In the genomic region with DNA sequence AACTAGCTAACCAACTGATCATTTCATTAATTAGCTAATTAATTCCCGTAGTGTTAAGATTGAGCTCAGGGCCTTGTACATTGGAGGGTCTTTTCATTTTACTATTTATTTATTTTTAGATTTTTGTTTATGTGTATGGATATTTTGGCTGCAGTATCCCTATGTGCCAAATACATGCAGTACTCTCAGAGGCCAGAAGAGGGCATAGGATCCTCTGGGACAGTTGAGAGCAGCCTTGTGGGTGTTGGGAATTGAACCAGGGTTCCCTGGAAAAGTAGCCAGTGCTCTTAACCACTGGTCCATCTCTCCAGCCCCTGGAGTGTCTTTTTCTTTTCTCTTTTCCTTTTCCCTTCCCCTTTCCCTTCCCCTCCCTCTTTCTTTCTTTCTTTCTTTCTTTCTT, we compare ENCODE assay signal across 9 mouse cellular contexts. TPM values are rescaled to one million over a fixed set of nuclear protein-coding genes. Genes with fewer than 3 reads are reported as not detected.
DNase-seq lines count a peak whose midpoint lies in the region; ATAC-seq and TF ChIP-seq lines count a peak whose summit lies in the region.
"Had no signal": no experiment of that assay in that cellular context is flagged by ENCODE, and none has a peak within 500 bp of the region (broad histone marks: within the 10 kb centered on the region; RNA-seq: fewer than 3 reads in every experiment).

No protein-coding gene starts in this region.

- 0 out of 2 replicates have a peak, but pooled peaks cover 6% of the 10 kb centered on the region for H3K4me1 ChIP-seq in hindbrain, postnatal 0 days (ENCODE audit: insufficient read depth, low read length)
- peaks cover 12% of the 10 kb centered on the region; the same call in 1 of the 2 replicates for H3K4me1 ChIP-seq in hindbrain, embryonic 10.5 days (replicated peaks)
- H3K4me1 ChIP-seq in cortical plate, adult 2 months (ENCODE audit: control insufficient read depth, insufficient read depth, low read length) = no peaks in the 10 kb centered on the region

- no peak for TF ChIP-seq POLR2A in cortical plate, adult 2 months (IDR thresholded peaks at IDR 0.05; ENCODE audit: extremely low read depth, insufficient read depth, low read length)

- no peak for ATAC-seq in hindbrain, postnatal 0 days

- intact Hi-C loops in left cerebral cortex, postnatal 36 days (cut with DNase I) = no loop called here

- no peaks in the 10 kb centered on the region for H3K36me3 ChIP-seq in hindbrain, postnatal 0 days (ENCODE audit: insufficient read depth, low read length)
- no peaks in the 10 kb centered on the region for H3K36me3 ChIP-seq in hindbrain, embryonic 10.5 days

- H3K27ac ChIP-seq in hindbrain, postnatal 0 days = no peak overlapping the region
- H3K27ac ChIP-seq in hindbrain, embryonic 10.5 days = no peak overlapping the region
- no peak overlapping the region for H3K27ac ChIP-seq in cortical plate, adult 2 months (ENCODE audit: insufficient read depth, low read length)

- H3K9ac ChIP-seq in hindbrain, postnatal 0 days (replicated peaks; ENCODE audit: low read length) = no peak overlapping the region

- peak; percentile 46 for TF ChIP-seq CTCF in hindbrain, postnatal 0 days (IDR thresholded peaks at IDR 0.05; ENCODE audit: low read depth)
- TF ChIP-seq CTCF in cortical plate, adult 2 months (IDR thresholded peaks at IDR 0.05; ENCODE audit: extremely low read depth, insufficient read depth, low read length) = peak; percentile 23; the same call in 1 of the 2 replicates

- no peaks in the 10 kb centered on the region for H3K9me3 ChIP-seq in hindbrain, postnatal 0 days (ENCODE audit: low read length)
- H3K9me3 ChIP-seq in hindbrain, embryonic 10.5 days = no peaks in the 10 kb centered on the region

- H3K27me3 ChIP-seq in hindbrain, postnatal 0 days (ENCODE audit: insufficient read depth, low read length) = no peaks in the 10 kb centered on the region
- peaks cover 3% of the 10 kb centered on the region; the same call in 1 of the 2 replicates for H3K27me3 ChIP-seq in hindbrain, embryonic 10.5 days (ENCODE audit: insufficient read depth, poor library complexity, severe bottlenecking)

- no peak overlapping the region for H3K4me2 ChIP-seq in hindbrain, postnatal 0 days (ENCODE audit: low read depth, low read length)

- no peak overlapping the region for H3K4me3 ChIP-seq in hindbrain, postnatal 0 days (ENCODE audit: low read length)
- H3K4me3 ChIP-seq in hindbrain, embryonic 10.5 days = no peak overlapping the region
- no peak overlapping the region for H3K4me3 ChIP-seq in cortical plate, adult 2 months (ENCODE audit: insufficient read depth, low read length)

- no peak for DNase-seq in hindbrain, postnatal 0 days (ENCODE audit: low spot score)
- no peak for DNase-seq in hindbrain, embryonic 10.5 days (ENCODE audit: low spot score)
- DNase-seq in ES-CJ7 (ENCODE audit: low read depth, low spot score) = peak; percentile 62
- DNase-seq in lung, postnatal 10 days = peak; percentile 41
- DNase-seq in ovary, postnatal 14 days (ENCODE audit: low spot score) = no peak
- no peak for DNase-seq in left cerebral cortex, postnatal 36 days (ENCODE audit: low spot score in 2 of 2)
- DNase-seq in left cerebral cortex, adult 18-20 months (ENCODE audit: low spot score in 2 of 2) = no peak

- WGBS in hindbrain, postnatal 0 days = 67% methylated on average over 1 of the region's 1 CpGs
- 53% methylated on average over 1 of the region's 1 CpGs for WGBS in hindbrain, embryonic 10.5 days

RNA-seq across cellular contexts. Expression of gene Mpo, which starts 12.1 kb away (rescaled TPM):
- total RNA-seq in hindbrain, postnatal 0 days (2014; rRNA removed) = 0.37 TPM in 1 of 2 replicates, not detected in the other
- polyA plus RNA-seq in hindbrain, postnatal 0 days (2015; fragmentation: Nextera tagmentation; extraction: Ambion mirVana) = 0.10 and 0.55 TPM in 2 replicates
- polyA plus RNA-seq in hindbrain, embryonic 10.5 days (2016; fragmentation: Nextera tagmentation; extraction: Ambion mirVana) = 2.8 and 5.0 TPM in 2 replicates
- polyA plus RNA-seq in cortical plate, adult 2 months (2012; rRNA removed) = 0.06 TPM in 1 of 2 replicates, not detected in the other
- total RNA-seq in left cerebral cortex, postnatal 36 days (2021) = not detected
- under 1 TPM in 1 of 2 experiments, not detected in 1; 0.26 TPM for total RNA-seq in left cerebral cortex, adult 18-20 months (2021)

RNA-seq across cellular contexts. Expression of gene Lpo, which starts 22.6 kb away (rescaled TPM):
- 3.4 and 4.9 TPM in 2 replicates for total RNA-seq in hindbrain, postnatal 0 days (2014; rRNA removed)
- 3.3 and 4.3 TPM in 2 replicates for polyA plus RNA-seq in hindbrain, postnatal 0 days (2015; fragmentation: Nextera tagmentation; extraction: Ambion mirVana)
- polyA plus RNA-seq in hindbrain, embryonic 10.5 days (2016; fragmentation: Nextera tagmentation; extraction: Ambion mirVana) = 0.31 and 0.57 TPM in 2 replicates
- 0.72 and 2.4 TPM in 2 replicates for polyA plus RNA-seq in cortical plate, adult 2 months (2012; rRNA removed)
- under 1 TPM; 0.29 to 0.39 TPM for total RNA-seq in left cerebral cortex, postnatal 36 days (2021)
- under 1 TPM; 0.28 to 0.37 TPM for total RNA-seq in left cerebral cortex, adult 18-20 months (2021)
- polyA plus RNA-seq: lung, embryonic 16.5 days had no signal

RNA-seq across cellular contexts. Expression of gene Tspoap1, which starts 45.1 kb away (rescaled TPM):
- 103 and 137 TPM in 2 replicates for total RNA-seq in hindbrain, postnatal 0 days (2014; rRNA removed)
- 33.2 and 35.6 TPM in 2 replicates for polyA plus RNA-seq in hindbrain, postnatal 0 days (2015; fragmentation: Nextera tagmentation; extraction: Ambion mirVana)
- 7.8 and 10.5 TPM in 2 replicates for polyA plus RNA-seq in hindbrain, embryonic 10.5 days (2016; fragmentation: Nextera tagmentation; extraction: Ambion mirVana)
- 269 and 297 TPM in 2 replicates for polyA plus RNA-seq in cortical plate, adult 2 months (2012; rRNA removed)
- total RNA-seq in left cerebral cortex, postnatal 36 days (2021) = 100 to 1,000 TPM; 158 to 214 TPM
- 100 to 1,000 TPM; 172 to 177 TPM for total RNA-seq in left cerebral cortex, adult 18-20 months (2021)

RNA-seq across cellular contexts. Expression of gene Mks1, which starts 47.6 kb away (rescaled TPM):
- 10.2 and 17.4 TPM in 2 replicates for total RNA-seq in hindbrain, postnatal 0 days (2014; rRNA removed)
- 8.0 and 8.4 TPM in 2 replicates for polyA plus RNA-seq in hindbrain, postnatal 0 days (2015; fragmentation: Nextera tagmentation; extraction: Ambion mirVana)
- 17.2 and 18.6 TPM in 2 replicates for polyA plus RNA-seq in hindbrain, embryonic 10.5 days (2016; fragmentation: Nextera tagmentation; extraction: Ambion mirVana)
- polyA plus RNA-seq in cortical plate, adult 2 months (2012; rRNA removed) = 9.8 and 11.8 TPM in 2 replicates
- 1 to 10 TPM; 4.0 to 8.0 TPM for total RNA-seq in left cerebral cortex, postnatal 36 days (2021)
- 1 to 10 TPM; 3.9 to 4.1 TPM for total RNA-seq in left cerebral cortex, adult 18-20 months (2021)

Comparison
In these comparisons a context has a peak if more than half of its experiments do, and no peak if none do; other contexts are left out.
1. DNase-seq: peak in ES-CJ7 (single experiment) and lung, postnatal 10 days (single experiment); none in hindbrain, postnatal 0 days (single experiment), hindbrain, embryonic 10.5 days (single experiment), ovary, postnatal 14 days (single experiment), left cerebral cortex, postnatal 36 days (0 of 2) and left cerebral cortex, adult 18-20 months (0 of 2).